Mouse (Mus musculus): Measurements from ENCODE around the gene Gnb1l.
A peak's percentile ranks its signal among the peaks of the same experiment; 100 is the strongest.

Gene Gnb1l

GRCm38 (mm10) chr16:18498558-18498990 is at the start of gene Gnb1l, which contains the start of gene Rtl10:
Gnb1l (plus strand) TSS chr16:18498713.
Rtl10 (plus strand) TSS chr16:18498901.
- DNase-seq = peak; percentile 94

DNA sequence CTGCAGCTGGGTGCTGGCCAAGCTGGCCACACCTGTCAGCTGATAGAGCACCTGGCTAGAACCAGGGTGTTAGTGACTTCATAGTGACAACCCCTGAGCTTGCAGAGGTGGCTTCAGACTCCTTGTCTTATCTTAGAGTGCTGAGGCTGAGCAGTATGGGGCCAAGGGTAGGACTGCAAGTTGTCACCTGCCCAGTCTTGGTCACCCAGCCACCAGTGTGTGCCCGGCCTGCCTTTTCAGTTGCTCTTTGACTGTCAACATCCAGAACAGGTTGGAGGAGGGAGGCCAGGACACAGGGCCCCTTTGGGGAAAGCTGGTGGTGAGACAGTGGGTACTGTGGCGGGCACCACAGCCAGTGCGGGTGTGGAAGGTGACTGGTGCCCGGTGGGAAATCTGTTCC is 49.5 kb upstream of the Gnb1l start:
- no peak for DNase-seq

GRCm38 (mm10) chr16:18451486-18452181 is 46.9 kb upstream of the Gnb1l start:
- DNase-seq = peak; percentile 85

DNA sequence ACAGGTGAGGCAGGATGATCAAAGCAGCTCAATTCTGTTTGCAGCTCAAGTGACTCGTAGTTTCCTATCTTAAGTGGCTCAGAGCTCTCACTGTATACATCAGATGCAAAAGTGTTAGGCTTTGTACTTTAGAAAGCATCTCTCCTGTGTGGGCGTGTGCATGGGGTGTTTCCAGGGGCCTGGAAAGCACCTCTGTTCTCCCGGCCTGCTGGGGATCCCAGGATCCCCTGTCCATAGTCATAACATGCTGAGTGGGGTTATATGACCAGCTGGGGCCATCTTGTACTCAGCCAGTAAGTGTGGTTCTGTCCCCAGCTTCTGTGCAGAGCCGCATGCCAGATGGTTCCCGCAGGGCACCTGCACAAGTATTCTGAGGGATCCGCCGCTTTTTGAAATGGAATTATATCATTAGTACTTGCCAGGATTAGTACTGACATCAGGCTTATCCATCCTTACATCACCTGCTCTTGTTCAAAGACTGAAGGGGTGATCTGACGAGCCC is 46.1 kb upstream of the Gnb1l start:
- DNase-seq = peak; percentile 62

DNA sequence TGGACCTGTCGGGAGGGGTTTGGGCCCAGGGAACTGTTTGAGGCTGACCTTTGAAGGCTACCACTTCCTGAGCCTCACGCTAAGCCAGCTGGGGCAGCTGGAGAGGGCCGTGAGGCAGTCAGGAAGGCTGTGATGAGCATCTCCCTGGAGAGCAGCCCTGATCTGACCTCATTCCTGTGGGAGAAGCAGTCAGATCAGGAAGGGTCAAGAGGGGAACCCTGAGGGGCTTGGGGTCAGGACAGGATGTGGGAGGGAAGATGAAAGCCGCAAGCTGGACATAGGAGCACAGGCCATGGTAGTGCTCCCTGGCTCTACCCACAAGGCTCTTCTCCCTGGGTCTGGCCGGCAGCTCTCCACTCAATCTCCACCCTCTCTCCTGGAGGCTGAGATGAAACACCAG is 44.7 kb upstream of the Gnb1l start:
- DNase-seq = no peak

- no peak for DNase-seq
These were observed 43.1 kb upstream of the Gnb1l start for GRCm38 (mm10) chr16:18455407-18455806.

DNA sequence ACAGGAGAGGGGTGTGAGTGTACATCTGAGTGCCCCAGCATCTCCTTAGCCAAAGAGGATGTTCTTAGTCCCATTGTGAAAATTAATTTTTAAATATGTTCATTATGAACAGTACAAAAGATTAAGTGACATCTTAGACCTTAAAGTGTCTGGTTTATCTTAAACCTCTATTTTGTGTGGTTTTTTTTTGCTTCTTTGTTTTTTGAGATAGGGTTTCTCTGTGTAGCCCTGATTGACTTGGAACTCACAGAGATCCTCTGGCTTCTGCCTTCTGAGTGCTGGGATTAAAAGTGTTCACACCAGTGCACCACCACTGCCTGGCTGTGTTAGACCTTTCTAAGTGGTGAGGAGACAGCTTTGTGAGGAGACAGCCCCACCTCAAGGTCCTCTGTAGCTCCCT is 39.9 kb upstream of the Gnb1l start:
- DNase-seq = no peak

- no peak for DNase-seq
These were observed 39.1 kb upstream of the Gnb1l start for GRCm38 (mm10) chr16:18459335-18459954.

GRCm38 (mm10) chr16:18459955-18460370 is 38.5 kb upstream of the Gnb1l start:
- no peak for DNase-seq

DNA sequence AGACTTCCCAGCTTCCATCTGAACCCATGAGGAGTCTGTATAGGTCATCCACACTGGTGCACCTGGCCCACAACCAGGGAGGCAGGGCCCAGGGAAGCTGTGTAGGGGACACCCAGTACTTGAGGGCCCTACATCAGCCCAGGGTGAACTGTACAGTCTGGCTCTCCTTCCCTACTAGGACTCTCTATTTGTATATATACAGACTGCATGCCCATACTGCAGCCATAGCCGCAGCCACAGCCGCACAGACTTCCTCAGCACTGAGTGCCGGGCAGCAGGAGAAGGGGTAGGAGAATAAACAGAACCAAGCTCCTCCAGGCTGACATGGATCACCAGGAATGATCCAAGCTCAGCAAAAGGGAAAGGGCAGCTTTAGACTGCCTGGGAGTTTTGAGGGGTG is 37.7 kb upstream of the Gnb1l start:
- no peak for DNase-seq

DNA sequence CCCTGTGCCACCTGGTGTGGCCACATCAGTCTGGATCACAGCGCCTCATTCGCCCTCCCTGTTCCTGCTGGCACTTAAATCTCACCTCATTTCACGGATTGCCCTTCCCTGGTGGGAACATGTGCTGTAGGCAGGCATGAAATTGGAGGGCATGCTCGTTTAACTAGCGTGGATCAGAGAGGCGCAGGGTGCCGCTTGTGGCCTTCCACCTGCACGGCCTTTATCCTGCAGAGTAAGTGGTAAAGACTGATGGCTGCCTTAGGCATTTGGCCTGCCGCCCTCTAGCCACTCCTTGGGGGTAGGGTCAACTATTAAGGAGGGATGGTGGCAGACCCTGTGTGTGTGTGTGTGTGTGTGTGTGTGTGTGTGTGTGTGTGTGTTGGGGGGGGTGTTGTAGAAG is 36.5 kb upstream of the Gnb1l start:
- DNase-seq = no peak

- DNase-seq = no peak
These were observed 35.9 kb upstream of the Gnb1l start for GRCm38 (mm10) chr16:18462598-18462997.

DNA sequence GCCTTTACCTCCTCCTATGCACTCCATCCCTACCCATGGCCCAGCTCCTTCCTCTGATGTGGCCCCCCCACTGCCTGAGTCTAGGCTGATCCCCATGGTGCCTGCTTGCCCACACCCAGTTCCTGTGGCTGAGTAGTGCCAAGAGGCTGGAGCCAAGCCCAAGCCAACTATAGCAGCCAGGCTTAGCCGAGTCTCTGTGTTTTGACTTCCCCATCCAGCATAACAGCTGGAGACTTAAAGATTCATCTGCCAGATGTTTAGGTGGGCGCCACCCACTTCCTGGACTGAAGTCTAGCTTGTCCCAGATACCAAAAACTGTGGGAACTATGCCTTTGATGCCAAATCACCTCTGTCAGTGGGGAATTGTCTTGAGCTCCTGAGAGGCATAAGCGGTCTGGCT is 34.2 kb upstream of the Gnb1l start:
- no peak for DNase-seq

DNA sequence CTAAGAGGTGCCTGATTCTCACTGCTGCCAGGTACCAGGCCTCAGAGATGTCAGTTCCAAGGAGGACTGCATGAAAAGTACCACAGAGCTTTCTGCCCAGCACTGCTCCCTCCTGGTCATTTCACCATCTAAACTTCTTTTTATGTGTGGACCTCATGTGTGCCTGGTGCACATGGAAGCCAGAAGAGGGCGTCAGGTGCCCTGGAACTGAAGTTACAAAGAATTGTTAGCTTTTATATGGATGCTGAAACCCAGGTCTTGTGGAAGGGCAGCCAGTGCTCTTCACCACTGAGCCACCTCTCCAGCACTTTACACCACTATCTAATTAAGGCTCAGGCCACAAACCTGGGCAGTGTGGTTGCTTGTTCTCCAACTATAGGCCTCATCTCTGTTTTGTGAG is 27.7 kb upstream of the Gnb1l start:
- no peak for DNase-seq

- no peak for DNase-seq
These were observed 27.0 kb upstream of the Gnb1l start for GRCm38 (mm10) chr16:18471381-18471955.

DNA sequence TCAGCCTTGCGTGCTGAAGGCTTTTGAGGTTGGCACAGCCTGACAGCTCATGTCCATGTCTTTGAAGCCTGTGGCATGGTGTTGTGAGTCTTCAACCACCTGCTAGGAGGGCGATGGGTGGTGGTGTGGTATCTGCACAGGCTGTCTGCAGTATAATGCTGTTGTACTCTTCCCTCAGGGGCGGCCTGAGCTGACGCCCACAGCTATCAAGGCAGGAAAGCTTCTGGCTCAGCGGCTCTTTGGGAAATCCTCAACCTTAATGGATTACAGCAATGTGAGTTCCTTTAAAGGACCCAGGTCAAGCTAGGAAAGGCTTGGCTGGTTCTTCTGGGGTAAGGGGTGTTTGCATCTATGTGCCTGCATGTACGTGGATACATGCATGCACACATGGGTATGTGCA is 26.5 kb upstream of the Gnb1l start:
- no peak for DNase-seq

- DNase-seq = no peak
These were observed 26.1 kb upstream of the Gnb1l start for GRCm38 (mm10) chr16:18472416-18472815.

DNA sequence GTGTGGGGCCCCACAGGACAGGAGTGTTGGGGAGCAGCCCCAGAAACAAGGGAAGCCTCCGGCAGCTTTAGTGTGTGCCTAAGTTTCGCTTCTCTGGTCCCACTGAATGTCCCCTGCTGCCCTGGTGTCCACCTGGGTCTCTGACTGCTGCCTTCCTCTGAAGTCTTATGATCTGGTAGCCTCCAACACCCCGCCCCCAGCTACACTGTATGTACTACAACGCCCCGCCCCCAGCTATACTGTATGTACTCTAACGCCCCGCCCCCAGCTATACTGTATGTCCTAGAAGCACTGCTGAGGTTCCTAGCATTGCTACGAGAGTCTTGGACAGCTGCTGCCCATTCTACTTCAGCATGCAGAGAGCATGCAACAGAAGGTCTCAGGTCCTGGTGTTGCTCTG is 25.5 kb upstream of the Gnb1l start:
- DNase-seq = no peak

DNA sequence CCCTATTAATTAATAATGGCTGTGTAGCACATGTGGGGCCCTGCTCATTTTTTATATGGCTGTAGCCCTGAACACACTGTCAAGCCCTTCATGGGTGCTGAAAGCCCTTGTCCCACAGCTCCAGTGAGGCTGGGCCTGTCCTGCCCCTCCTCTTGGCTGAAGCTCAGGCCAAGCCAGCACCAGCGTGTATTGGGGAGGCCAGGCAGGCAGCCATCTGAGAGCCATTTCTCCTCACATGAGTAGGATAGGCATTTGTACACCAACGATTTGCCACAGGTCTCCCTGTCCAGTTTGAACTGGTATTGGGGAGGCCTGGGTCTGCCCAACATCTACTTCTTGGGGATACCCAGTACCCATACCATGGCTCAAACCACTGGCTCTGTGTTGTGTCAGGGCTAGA is 24.5 kb upstream of the Gnb1l start:
- no peak for DNase-seq

- no peak for DNase-seq
These were observed 20.5 kb upstream of the Gnb1l start for GRCm38 (mm10) chr16:18477996-18478395.

GRCm38 (mm10) chr16:18479667-18480066 is 18.8 kb upstream of the Gnb1l start:
- no peak for DNase-seq

- no peak for DNase-seq
These were observed 17.5 kb upstream of the Gnb1l start for GRCm38 (mm10) chr16:18480933-18481485.

DNA sequence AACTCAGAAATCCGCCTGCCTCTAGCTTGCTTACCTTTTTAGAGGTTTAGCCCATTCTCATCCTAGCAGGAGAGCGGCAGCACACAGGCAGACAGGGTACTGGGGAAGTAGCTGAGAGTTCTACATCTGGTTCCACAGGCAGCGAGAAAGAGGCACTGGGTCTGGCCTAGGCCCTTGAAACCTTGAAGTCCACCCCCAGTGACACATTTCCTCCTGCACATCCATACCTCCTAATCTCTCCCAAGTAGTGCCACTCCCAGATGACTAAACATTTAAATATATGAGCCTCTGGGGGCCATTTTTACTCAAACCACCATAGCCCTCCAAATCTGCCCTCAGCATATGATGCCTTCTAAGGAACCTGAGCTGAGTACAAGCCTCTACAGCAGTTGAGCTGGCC is 16.1 kb upstream of the Gnb1l start:
- no peak for DNase-seq

DNA sequence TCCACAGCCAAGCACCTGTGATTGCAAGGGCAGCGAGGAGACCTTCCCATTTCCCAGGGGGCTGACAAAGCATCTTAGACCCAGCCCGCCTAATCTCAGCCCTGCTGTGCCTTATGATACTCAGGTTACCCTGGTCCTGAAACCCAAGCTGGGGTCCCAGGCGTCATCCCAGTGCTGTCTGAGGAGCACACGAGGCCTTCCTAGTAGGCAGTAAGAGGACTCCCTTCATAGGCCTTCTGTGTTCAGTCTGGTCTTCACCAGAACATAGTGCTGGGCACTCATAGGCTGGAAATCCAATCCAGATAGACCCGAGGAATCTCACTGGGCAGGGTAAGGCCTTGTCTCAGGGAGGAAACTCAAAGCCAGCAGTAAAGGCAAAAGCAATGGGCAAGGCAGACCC is 14.7 kb upstream of the Gnb1l start:
- no peak for DNase-seq

Measured in layer of hippocampus, adult 9-11 months (tissue).